ENCODE assay signal across 9 mouse cellular contexts in the genomic region with DNA sequence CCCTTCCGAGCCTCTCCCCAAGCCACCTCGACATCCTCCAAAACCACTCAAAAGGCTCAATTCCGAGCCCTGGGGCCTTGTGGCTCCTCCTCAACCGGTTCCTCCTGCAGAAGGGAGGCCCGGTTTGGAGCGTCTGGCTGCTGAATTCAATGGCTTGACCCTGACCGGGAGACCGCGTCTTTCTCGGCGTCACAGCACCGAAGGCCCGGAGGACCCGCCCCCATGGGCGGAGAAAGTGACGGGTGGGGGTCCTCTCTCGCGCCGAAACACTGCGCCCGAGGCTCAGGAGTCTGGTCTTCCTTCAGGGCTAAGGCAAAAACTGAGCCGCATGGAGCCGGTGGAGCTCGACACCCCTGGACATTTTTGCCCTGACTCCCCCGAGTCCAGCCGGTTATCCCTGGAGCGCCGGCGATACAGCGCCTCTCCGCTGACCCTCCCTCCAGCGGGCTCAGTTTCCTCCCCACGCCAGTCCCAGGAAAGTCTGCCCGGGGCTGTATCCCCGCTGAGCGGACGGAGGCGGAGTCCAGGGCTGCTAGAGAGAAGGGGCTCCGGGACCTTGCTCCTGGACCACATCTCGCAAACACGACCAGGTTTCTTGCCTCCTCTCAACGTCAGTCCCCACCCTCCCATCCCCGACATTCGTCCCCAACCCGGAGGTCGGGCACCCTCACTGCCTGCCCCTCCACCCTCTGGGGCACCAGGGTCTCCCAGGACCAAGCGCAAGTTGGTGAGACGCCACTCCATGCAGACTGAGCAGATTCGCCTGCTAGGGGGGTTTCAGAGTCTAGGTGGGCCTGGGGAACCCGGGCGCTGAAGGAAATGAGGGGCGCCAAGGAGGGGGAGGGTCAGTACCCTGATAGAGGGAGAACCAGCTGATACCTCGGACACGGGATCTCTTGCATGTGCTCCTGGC. TPM values are rescaled to one million over a fixed set of nuclear protein-coding genes. Genes with fewer than 3 reads are reported as not detected.
A peak's percentile ranks its signal among the peaks of the same experiment; 100 is the strongest.
DNase-seq lines count a peak whose midpoint lies in the region; ATAC-seq and TF ChIP-seq lines count a peak whose summit lies in the region.
"Had no signal": no experiment of that assay in that cellular context is flagged by ENCODE, and none has a peak within 500 bp of the region (broad histone marks: within the 10 kb centered on the region; RNA-seq: fewer than 3 reads in every experiment).

No protein-coding gene starts in this region.

- TF ChIP-seq POLR2A in limb, embryonic 14.5 days (IDR thresholded peaks at IDR 0.05; ENCODE audit: borderline replicate concordance, extremely low read depth, insufficient read depth, insufficient read length) = no peak

- H3K4me1 ChIP-seq in intestine, embryonic 15.5 days (replicated peaks) = peaks cover 42% of the 10 kb centered on the region
- H3K4me1 ChIP-seq in limb, embryonic 14.5 days (ENCODE audit: control insufficient read depth, insufficient read depth, low read length) = peaks cover 39% of the 10 kb centered on the region
- H3K4me1 ChIP-seq in midbrain, embryonic 15.5 days = peaks cover 73% of the 10 kb centered on the region

- H3K9me3 ChIP-seq in intestine, embryonic 15.5 days = no peaks in the 10 kb centered on the region
- H3K9me3 ChIP-seq in limb, embryonic 14.5 days (ENCODE audit: control insufficient read depth, low read length) = no peaks in the 10 kb centered on the region
- no peaks in the 10 kb centered on the region for H3K9me3 ChIP-seq in midbrain, embryonic 15.5 days

- intact Hi-C loops in gastrocnemius, postnatal 36 days (cut with DNase I) = loop anchor here (5.0 kb wide), 1 partner anchor 39 kb away; a partner anchor contains a TSS

- H3K27ac ChIP-seq in intestine, embryonic 15.5 days = peak overlapping the region; percentile 67
- H3K27ac ChIP-seq in limb, embryonic 14.5 days (replicated peaks; ENCODE audit: low read depth, low read length) = peak overlapping the region; percentile 55; the same call in 1 of the 2 replicates
- H3K27ac ChIP-seq in midbrain, embryonic 15.5 days = peak overlapping the region; percentile 53

- peak overlapping the region; percentile 91 for H3K4me2 ChIP-seq in intestine, embryonic 15.5 days (replicated peaks)
- peak overlapping the region; percentile 99 for H3K4me2 ChIP-seq in limb, embryonic 14.5 days (replicated peaks; ENCODE audit: low read depth, low read length, severe bottlenecking)
- peak overlapping the region; percentile 95 for H3K4me2 ChIP-seq in midbrain, embryonic 15.5 days

- peaks cover 37% of the 10 kb centered on the region for H3K27me3 ChIP-seq in intestine, embryonic 15.5 days (replicated peaks)
- no peaks in the 10 kb centered on the region for H3K27me3 ChIP-seq in limb, embryonic 14.5 days (ENCODE audit: control insufficient read depth, insufficient read depth, low read length)
- peaks cover 3% of the 10 kb centered on the region; the same call in 1 of the 2 replicates for H3K27me3 ChIP-seq in midbrain, embryonic 15.5 days (replicated peaks)
- H3K27me3 ChIP-seq: Patski had no signal

- no peak for ATAC-seq in intestine, embryonic 15.5 days
- ATAC-seq in limb, embryonic 14.5 days (ENCODE audit: low FRiP score, low read depth) = peak; percentile 10; the same call in 1 of the 2 replicates
- ATAC-seq in midbrain, embryonic 15.5 days (replicated peaks) = no peak
- ATAC-seq: Patski had no signal

- H3K36me3 ChIP-seq in intestine, embryonic 15.5 days = no peaks in the 10 kb centered on the region
- no peaks in the 10 kb centered on the region; the same call in 1 of the 2 replicates for H3K36me3 ChIP-seq in limb, embryonic 14.5 days (ENCODE audit: control insufficient read depth, insufficient read depth, low read length)
- no peaks in the 10 kb centered on the region for H3K36me3 ChIP-seq in midbrain, embryonic 15.5 days (replicated peaks)

- 1% methylated on average over 54 of the region's 54 CpGs for WGBS in intestine, embryonic 15.5 days
- under 1% methylated on average over 54 of the region's 54 CpGs for WGBS in limb, embryonic 14.5 days
- 2% methylated on average over 54 of the region's 54 CpGs for WGBS in midbrain, embryonic 15.5 days

- DNase-seq in ovary, postnatal 36 days (ENCODE audit: low spot score) = peak; percentile 76
- no peak for DNase-seq in ovary, postnatal 10 days (ENCODE audit: low spot score)
- peak; percentile 59 to 61 for DNase-seq in cerebellum, postnatal 36 days
- DNase-seq in gastrocnemius, postnatal 36 days = peak; percentile 64 to 66
- DNase-seq in limb, embryonic 14.5 days (ENCODE audit: low spot score) = peak; percentile 67
- peak; percentile 66 for DNase-seq in yolk sac, embryonic 10.5 days (ENCODE audit: low spot score)

- peak overlapping the region; percentile 47 for H3K4me3 ChIP-seq in intestine, embryonic 15.5 days (replicated peaks)
- H3K4me3 ChIP-seq in limb, embryonic 14.5 days (replicated peaks; ENCODE audit: low read length) = peak overlapping the region; percentile 45
- peak overlapping the region; percentile 51 for H3K4me3 ChIP-seq in midbrain, embryonic 15.5 days

- H3K9ac ChIP-seq in intestine, embryonic 15.5 days = peak overlapping the region; percentile 67
- H3K9ac ChIP-seq in limb, embryonic 14.5 days (ENCODE audit: low read depth, low read length, severe bottlenecking) = peak overlapping the region; percentile 66
- H3K9ac ChIP-seq in midbrain, embryonic 15.5 days = peak overlapping the region; percentile 51

RNA-seq across cellular contexts. Expression of a gene that starts 2.0 kb away (rescaled TPM):
- total RNA-seq in gastrocnemius, postnatal 36 days (2021) = under 1 TPM; 0.59 to 0.92 TPM
- polyA plus RNA-seq in intestine, embryonic 15.5 days (2015; fragmentation: Nextera tagmentation; extraction: Ambion mirVana) = 1.9 and 2.3 TPM in 2 replicates
- 1.8 and 2.7 TPM in 2 replicates for polyA plus RNA-seq in limb, embryonic 14.5 days (2012; rRNA removed)
- 2.7 TPM in 2 replicates for polyA plus RNA-seq in limb, embryonic 14.5 days (2014; fragmentation: Nextera tagmentation; extraction: Ambion mirVana)
- polyA plus RNA-seq in midbrain, embryonic 15.5 days (2015; fragmentation: Nextera tagmentation; extraction: Ambion mirVana) = 15.0 and 16.7 TPM in 2 replicates

RNA-seq across cellular contexts. Expression of a gene that starts 2.5 kb away (rescaled TPM):
- total RNA-seq in gastrocnemius, postnatal 36 days (2021) = 1 to 10 TPM; 5.5 to 6.3 TPM
- 4.8 and 5.7 TPM in 2 replicates for polyA plus RNA-seq in intestine, embryonic 15.5 days (2015; fragmentation: Nextera tagmentation; extraction: Ambion mirVana)
- polyA plus RNA-seq in limb, embryonic 14.5 days (2012; rRNA removed) = 84.2 and 99.6 TPM in 2 replicates
- polyA plus RNA-seq in limb, embryonic 14.5 days (2014; fragmentation: Nextera tagmentation; extraction: Ambion mirVana) = 8.9 and 10.4 TPM in 2 replicates
- 3.9 and 4.5 TPM in 2 replicates for polyA plus RNA-seq in midbrain, embryonic 15.5 days (2015; fragmentation: Nextera tagmentation; extraction: Ambion mirVana)

RNA-seq across cellular contexts. Expression of a gene that starts 4.4 kb away (rescaled TPM):
- 10 to 100 TPM; 36.7 to 41.4 TPM for total RNA-seq in gastrocnemius, postnatal 36 days (2021)
- polyA plus RNA-seq in intestine, embryonic 15.5 days (2015; fragmentation: Nextera tagmentation; extraction: Ambion mirVana) = 26.5 and 31.3 TPM in 2 replicates
- 36.5 and 51.7 TPM in 2 replicates for polyA plus RNA-seq in limb, embryonic 14.5 days (2012; rRNA removed)
- 11.9 and 15.3 TPM in 2 replicates for polyA plus RNA-seq in limb, embryonic 14.5 days (2014; fragmentation: Nextera tagmentation; extraction: Ambion mirVana)
- 35.7 and 36.9 TPM in 2 replicates for polyA plus RNA-seq in midbrain, embryonic 15.5 days (2015; fragmentation: Nextera tagmentation; extraction: Ambion mirVana)

RNA-seq across cellular contexts. Expression of a gene that starts 21.6 kb away (rescaled TPM):
- total RNA-seq in gastrocnemius, postnatal 36 days (2021) = 1 to 10 TPM; 1.4 to 2.4 TPM
- polyA plus RNA-seq in intestine, embryonic 15.5 days (2015; fragmentation: Nextera tagmentation; extraction: Ambion mirVana) = 0.67 and 1.5 TPM in 2 replicates
- polyA plus RNA-seq in limb, embryonic 14.5 days (2012; rRNA removed) = 0.19 TPM in 1 of 2 replicates, not detected in the other
- 0.37 and 1.3 TPM in 2 replicates for polyA plus RNA-seq in limb, embryonic 14.5 days (2014; fragmentation: Nextera tagmentation; extraction: Ambion mirVana)
- polyA plus RNA-seq in midbrain, embryonic 15.5 days (2015; fragmentation: Nextera tagmentation; extraction: Ambion mirVana) = 1.1 and 2.1 TPM in 2 replicates

RNA-seq across cellular contexts. Expression of a gene that starts 31.3 kb away (rescaled TPM):
- 10 to 100 TPM; 19.9 to 29.7 TPM for total RNA-seq in gastrocnemius, postnatal 36 days (2021)
- polyA plus RNA-seq in intestine, embryonic 15.5 days (2015; fragmentation: Nextera tagmentation; extraction: Ambion mirVana) = 113 and 118 TPM in 2 replicates
- polyA plus RNA-seq in limb, embryonic 14.5 days (2012; rRNA removed) = 44.6 and 66.1 TPM in 2 replicates
- polyA plus RNA-seq in limb, embryonic 14.5 days (2014; fragmentation: Nextera tagmentation; extraction: Ambion mirVana) = 133 and 146 TPM in 2 replicates
- polyA plus RNA-seq in midbrain, embryonic 15.5 days (2015; fragmentation: Nextera tagmentation; extraction: Ambion mirVana) = 121 and 127 TPM in 2 replicates
